Mouse (Mus musculus): Measurements from ENCODE around the gene Vmn2r76. TPM values are rescaled to one million over a fixed set of nuclear protein-coding genes. Genes with fewer than 3 reads are reported as not detected.

Vmn2r76 gene
- not detected in 2 replicates for polyA plus RNA-seq (2012; rRNA removed)

DNA sequence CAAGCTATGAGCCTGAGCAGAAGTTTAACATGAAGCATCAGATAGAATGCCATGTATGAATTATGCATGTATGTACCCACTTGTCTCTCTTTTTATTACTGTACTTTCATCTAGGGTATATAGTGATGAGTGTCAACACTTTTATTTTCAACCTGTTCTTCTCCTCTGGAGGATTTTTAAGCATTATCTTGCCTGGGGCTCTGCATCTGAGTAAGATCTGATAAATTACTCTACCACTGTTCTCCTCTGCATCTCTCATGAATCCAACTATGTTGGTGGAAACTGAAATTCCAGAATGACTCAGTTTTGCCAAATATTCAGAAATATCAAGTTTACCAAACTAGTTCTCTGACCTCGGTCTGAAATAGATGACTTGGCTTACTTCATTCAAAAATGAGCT, at the start of gene Vmn2r76:
TSS of gene Vmn2r76 (minus strand) at position 101 of the 400 bp plus-strand sequence.

DNA sequence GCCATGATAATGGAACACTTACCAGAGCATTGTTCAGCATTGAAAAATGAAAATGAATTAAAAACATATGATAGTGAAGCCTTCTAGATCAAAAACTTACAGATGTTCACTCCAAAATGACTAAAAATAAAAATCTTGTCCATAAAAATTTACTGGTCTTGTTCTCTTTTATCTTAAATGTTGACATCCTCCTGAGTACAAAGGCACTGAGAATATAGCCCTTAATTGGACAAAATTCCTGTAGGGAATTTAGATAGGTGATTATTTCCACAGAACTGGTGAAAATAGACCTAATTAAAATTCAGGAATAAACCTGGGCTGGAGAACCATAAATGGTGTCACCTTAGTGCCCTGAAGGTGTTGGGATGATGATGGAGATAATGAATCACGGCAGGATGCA, 31.0 kb upstream of the Vmn2r76 start, which contains the start of gene Olfr310:
TSS of gene Olfr310 (minus strand) at position 101 of the 400 bp plus-strand sequence.

DNA sequence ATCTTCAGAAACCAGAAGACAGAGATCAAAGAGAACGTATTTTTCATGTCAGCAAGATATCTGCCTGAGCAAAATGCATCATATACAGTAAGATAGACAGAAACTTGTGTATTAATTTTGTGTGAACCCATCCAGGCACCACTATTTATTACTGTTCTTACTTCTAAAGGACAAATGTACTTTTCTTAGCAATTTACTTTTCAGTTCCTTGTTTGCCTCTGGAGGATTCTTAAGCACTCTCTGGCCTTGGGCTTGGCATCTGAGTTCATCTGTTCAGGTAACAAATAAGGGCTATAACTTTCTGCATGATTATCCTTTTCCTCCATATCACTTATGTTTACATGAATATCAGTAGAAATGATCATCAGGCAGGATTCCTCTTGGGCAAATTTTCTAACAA, 74.4 kb downstream of the Vmn2r76 start, which contains the start of gene Vmn2r75:
TSS of gene Vmn2r75 (minus strand) at position 101 of the 400 bp plus-strand sequence.

Other genes with a start within 250 kb of the Vmn2r76 start
- not detected in 2 replicates for gene Vmn2r75, start 74.5 kb downstream of the Vmn2r76 start, polyA plus RNA-seq (2012; rRNA removed)
- gene Olfr310, start 30.9 kb upstream of the Vmn2r76 start, polyA plus RNA-seq (2012; rRNA removed), result not detected in 2 replicates
- not detected in 2 replicates for gene Olfr309, start 67.4 kb upstream of the Vmn2r76 start, polyA plus RNA-seq (2012; rRNA removed)
- not detected in 2 replicates for gene Olfr308, start 79.3 kb upstream of the Vmn2r76 start, polyA plus RNA-seq (2012; rRNA removed)
- not detected in 2 replicates for gene Olfr307, start 91.3 kb upstream of the Vmn2r76 start, polyA plus RNA-seq (2012; rRNA removed)
- not detected in 2 replicates for gene Olfr305, start 120.6 kb upstream of the Vmn2r76 start, polyA plus RNA-seq (2012; rRNA removed)
- gene Olfr304, start 140.3 kb upstream of the Vmn2r76 start, polyA plus RNA-seq (2012; rRNA removed), result not detected in 2 replicates
- gene Olfr303, start 151.5 kb upstream of the Vmn2r76 start, polyA plus RNA-seq (2012; rRNA removed), result not detected in 2 replicates
- not detected in 2 replicates for gene Olfr301, start 157.5 kb upstream of the Vmn2r76 start, polyA plus RNA-seq (2012; rRNA removed)
- gene Olfr299, start 213.6 kb upstream of the Vmn2r76 start, polyA plus RNA-seq (2012; rRNA removed), result not detected in 2 replicates
- not detected in 2 replicates for gene Olfr298, start 246.2 kb upstream of the Vmn2r76 start, polyA plus RNA-seq (2012; rRNA removed)

Data from central nervous system, embryonic 11.5 days (tissue).